Mouse (Mus musculus) stomach, embryonic 16.5 days (tissue): Measurements from ENCODE around the gene R3hdm4. TPM values are rescaled to one million over a fixed set of nuclear protein-coding genes. Genes with fewer than 3 reads are reported as not detected.

ENCODE experiments used
- ATAC-seq: fragments of 200-750 bp; cut with Nextera tagmentation; 2 replicates; pipeline ENCODE4 v1.8.0; 2017; ENCODE audit warnings: moderate number of reproducible peaks, moderate TSS enrichment; ENCODE audit not compliant: insufficient read depth, low FRiP score
- H3K27ac ChIP-seq: fragments of 300-500 bp; sonication (generic); 2 replicates; pipeline ENCODE4 v1.5.1; 2014; ENCODE audit warnings: low read length
- H3K27me3 ChIP-seq: fragments of 300-500 bp; sonication (generic); 2 replicates; pipeline ENCODE4 v1.6.1; 2014; ENCODE audit warnings: low read length, control low read depth, mixed read lengths; ENCODE audit not compliant: control insufficient read depth, insufficient read depth
- H3K36me3 ChIP-seq: fragments of 300-500 bp; sonication (generic); 2 replicates; pipeline ENCODE4 v1.6.1; 2014; ENCODE audit warnings: low read length; ENCODE audit not compliant: control insufficient read depth, insufficient read depth
- H3K4me1 ChIP-seq: fragments of 300-500 bp; sonication (generic); 2 replicates; pipeline ENCODE4 v1.6.1; 2014; ENCODE audit warnings: low read length, control low read depth, mixed read lengths; ENCODE audit not compliant: control insufficient read depth, insufficient read depth
- H3K4me2 ChIP-seq: fragments of 300-500 bp; sonication (generic); 2 replicates; pipeline ENCODE4 v1.6.1; 2014; ENCODE audit warnings: low read depth, low read length, mixed read lengths
- H3K4me3 ChIP-seq: fragments of 300-500 bp; sonication (generic); replicated peaks from 2 replicates; pipeline ENCODE4 v1.5.1; 2014; ENCODE audit warnings: mild to moderate bottlenecking, low read length
- H3K9ac ChIP-seq: fragments of 300-500 bp; sonication (generic); 2 replicates; pipeline ENCODE4 v1.6.1; 2014; ENCODE audit warnings: low read length
- H3K9me3 ChIP-seq: fragments of 300-500 bp; sonication (generic); replicated peaks from 2 replicates; pipeline ENCODE4 v1.6.1; 2016; ENCODE audit warnings: low read length, control low read depth; ENCODE audit not compliant: control insufficient read depth
- WGBS: fragments of 180-500 bp; shearing (Covaris S2); extraction: QIAGEN DNeasy Blood & Tissue Kit; methylation state at CpG from one replicate; pipeline ENCODE4 v1.1.7; 2014; 5-methylcytosine and 5-hydroxymethylcytosine counted together
- polyA plus RNA-seq: library from polyadenylated mRNA; unstranded; fragments of >200 nt; fragmentation: Nextera tagmentation; extraction: Ambion mirVana; gene quantifications from 2 replicates; pipeline ENCODE4 v1.2.1, GENCODE M21; 2015

Gene R3hdm4
- polyA plus RNA-seq: 160 and 176 TPM in 2 replicates

DNA sequence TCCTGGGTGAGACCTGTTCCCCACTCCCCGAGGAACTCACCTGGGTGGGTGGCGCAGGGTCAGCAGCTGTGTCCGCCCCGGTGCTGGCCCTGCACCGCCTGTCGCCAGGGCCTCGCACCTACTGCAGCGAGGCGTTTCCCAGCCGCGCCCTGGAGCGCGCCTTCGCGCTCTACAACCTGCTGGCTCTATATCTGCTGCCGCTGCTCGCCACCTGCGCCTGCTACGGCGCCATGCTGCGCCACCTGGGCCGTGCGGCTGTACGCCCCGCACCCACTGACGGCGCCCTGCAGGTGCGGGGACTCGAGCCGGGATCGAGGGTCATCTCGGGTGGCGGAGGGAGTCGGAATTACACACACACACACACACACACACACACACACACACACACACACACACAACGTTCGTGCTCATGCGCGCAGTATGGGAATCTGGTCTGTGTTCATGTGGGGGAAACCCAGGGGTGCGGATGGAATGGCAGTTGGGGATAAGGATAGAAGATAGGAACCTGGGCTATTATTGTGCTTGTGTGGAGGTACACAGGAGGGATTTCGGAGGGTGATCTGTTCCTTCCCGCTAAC lies at the start of gene R3hdm4:
R3hdm4 (minus strand) TSS at position 251 of the 578 bp plus-strand sequence.
- Histone ChIP-seq H3K27me3 (peaks cover 51% of the 10 kb centered on the region), H3K9me3 (no peaks in the 10 kb centered on the region), H3K36me3 (no peaks in the 10 kb centered on the region), H3K4me3 (peak within 1 kb of the TSS; percentile 28), H3K27ac (no peak within 1 kb of the TSS), H3K4me2 (peak within 1 kb of the TSS; percentile 50), H3K4me1 (peaks cover 33% of the 10 kb centered on the region), H3K9ac (peak within 1 kb of the TSS; percentile 46; the same call in 1 of the 2 replicates)
- ATAC-seq: no peak
- WGBS: 4% methylated on average over 41 of the region's 41 CpGs

DNA sequence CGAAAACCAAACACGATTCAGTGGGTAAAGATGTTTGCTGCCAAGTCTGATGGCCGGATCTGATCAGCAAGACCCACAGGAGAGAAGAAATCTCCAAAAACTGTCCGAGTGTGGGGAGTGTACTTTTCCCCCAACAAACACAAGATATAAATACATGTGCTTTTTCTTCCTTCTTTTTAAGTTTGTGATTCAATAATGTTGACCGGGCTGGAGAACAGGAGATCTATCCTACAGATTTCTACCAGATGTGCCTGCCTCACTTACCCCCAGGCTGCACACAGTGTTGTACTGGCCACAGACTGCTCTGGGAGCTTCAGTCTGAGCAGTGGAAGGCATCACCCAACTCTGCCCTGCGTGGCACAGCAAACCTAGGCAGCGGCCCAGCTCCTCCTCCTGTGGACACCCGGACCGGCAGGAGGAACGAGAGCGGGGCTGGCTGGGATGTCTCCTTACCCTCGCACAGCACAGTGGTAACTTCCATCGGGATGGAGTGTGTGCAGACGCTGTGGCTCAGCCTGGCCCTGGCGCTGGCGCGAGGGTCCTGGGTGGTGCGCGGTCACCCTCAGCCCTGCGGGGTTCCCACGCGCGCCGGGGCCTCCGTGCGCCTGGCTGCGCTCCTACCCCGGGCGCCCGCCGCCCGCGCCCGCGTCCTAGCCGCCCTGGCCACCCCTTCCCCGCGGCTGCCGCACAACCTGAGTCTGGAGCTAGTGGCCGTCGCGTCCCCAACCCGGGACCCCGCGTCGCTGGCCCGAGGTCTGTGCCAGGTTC lies 49.6 kb upstream of the R3hdm4 start, which contains the start of gene Grin3b:
Grin3b (plus strand) TSS at position 301 of the 768 bp plus-strand sequence.
- peak within 1 kb of the TSS; percentile 75 for H3K9ac ChIP-seq
- H3K36me3 ChIP-seq: peaks cover 23% of the 10 kb centered on the region
- no peak for ATAC-seq
- H3K9me3 ChIP-seq: no peaks in the 10 kb centered on the region
- H3K27ac ChIP-seq: no peak within 1 kb of the TSS
- peak within 1 kb of the TSS; percentile 50 for H3K4me3 ChIP-seq
- peak within 1 kb of the TSS; percentile 89 for H3K4me2 ChIP-seq
- H3K27me3 ChIP-seq: peaks cover 2% of the 10 kb centered on the region; the same call in 1 of the 2 replicates
- peaks cover 18% of the 10 kb centered on the region for H3K4me1 ChIP-seq
- 6% methylated on average over 45 of the region's 47 CpGs for WGBS

DNA sequence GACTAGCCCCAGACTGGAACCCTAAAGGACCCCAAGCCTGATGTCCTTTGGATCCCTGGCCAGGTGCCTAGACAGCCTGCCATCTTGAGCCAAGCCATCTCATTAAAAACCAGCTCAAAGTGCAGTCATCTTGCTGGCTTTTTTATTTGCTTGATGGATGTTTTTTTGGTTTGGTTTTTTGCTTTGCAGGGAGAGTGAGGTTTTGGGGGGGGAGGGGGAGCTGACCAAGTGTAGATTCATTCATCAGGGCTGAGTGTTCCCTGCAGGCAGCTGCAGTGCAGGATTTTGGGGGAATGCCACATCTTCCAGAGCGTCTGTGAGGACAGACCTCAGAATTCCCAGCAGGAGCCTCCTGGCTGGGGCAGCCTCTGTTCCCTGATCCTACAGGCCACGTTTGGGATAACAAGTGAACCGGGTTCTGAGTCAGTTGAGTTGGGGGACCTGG lies 48.1 kb upstream of the R3hdm4 start:
- Histone ChIP-seq H3K9ac (no peak overlapping the region), H3K36me3 (peaks cover 18% of the 10 kb centered on the region), H3K4me1 (peaks cover 18% of the 10 kb centered on the region), H3K4me2 (no peak overlapping the region), H3K27me3 (peaks cover 2% of the 10 kb centered on the region; the same call in 1 of the 2 replicates), H3K9me3 (no peaks in the 10 kb centered on the region), H3K4me3 (no peak overlapping the region), H3K27ac (0 out of 2 replicates have a peak overlapping the region, but pooled peaks have one; percentile 38)
- no peak for ATAC-seq
- WGBS: 21% methylated on average over 3 of the region's 3 CpGs

DNA sequence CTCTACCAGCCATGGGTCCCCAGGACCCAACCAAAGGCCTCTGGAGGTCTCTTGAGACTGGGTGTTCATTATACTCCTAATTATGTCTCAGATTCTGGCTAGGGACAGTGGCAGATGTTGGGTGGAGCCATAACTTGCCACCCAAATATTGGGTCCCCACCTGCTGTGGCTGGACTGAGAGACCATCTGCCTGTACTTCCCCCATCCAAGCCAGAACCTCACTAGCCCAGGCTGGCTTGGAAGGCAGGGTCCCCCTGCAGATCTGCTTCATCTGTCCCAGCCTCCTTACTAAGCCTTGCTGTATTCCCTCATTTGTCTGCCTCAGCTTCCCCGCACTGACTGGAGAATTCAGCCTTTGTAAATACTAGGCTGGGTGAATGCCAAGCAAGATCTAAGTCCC lies 47.2 kb upstream of the R3hdm4 start:
- H3K27me3 ChIP-seq: peaks cover 2% of the 10 kb centered on the region; the same call in 1 of the 2 replicates
- no peak overlapping the region for H3K4me3 ChIP-seq
- WGBS: 71% methylated on average over 1 of the region's 1 CpGs
- H3K27ac ChIP-seq: 0 out of 2 replicates have a peak overlapping the region, but pooled peaks have one; percentile 38
- no peaks in the 10 kb centered on the region for H3K9me3 ChIP-seq
- no peak overlapping the region for H3K4me2 ChIP-seq
- ATAC-seq: no peak
- peaks cover 18% of the 10 kb centered on the region for H3K36me3 ChIP-seq
- peaks cover 18% of the 10 kb centered on the region for H3K4me1 ChIP-seq
- H3K9ac ChIP-seq: no peak overlapping the region

DNA sequence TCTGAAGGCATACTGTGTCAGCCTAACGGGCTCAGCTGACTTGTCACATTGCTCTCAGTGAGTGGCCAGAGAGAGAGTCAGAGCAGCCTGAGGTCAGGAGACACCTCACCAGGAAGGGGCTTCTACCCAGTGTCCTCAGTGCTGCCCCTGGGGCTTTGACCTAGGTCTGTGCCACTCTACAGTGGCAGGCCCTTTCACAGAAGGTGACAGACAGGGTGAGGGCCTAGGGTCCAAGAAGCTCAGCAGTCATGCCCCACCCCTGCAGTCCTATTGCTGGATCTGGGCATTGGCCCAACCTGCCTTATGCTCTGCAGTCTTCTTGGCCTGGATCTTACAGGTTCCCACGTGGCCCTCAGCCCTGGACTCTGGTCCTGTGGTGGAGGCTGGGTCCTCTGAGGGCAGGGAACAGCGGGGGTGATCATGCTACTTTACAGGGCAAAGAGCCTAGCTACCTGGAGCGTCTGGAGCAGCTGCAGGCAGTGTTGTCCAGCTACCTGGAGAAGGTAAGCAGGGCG lies 45.9 kb upstream of the R3hdm4 start:
- Histone ChIP-seq H3K4me2 (no peak overlapping the region), H3K9ac (no peak overlapping the region), H3K27me3 (peaks cover 2% of the 10 kb centered on the region; the same call in 1 of the 2 replicates), H3K9me3 (no peaks in the 10 kb centered on the region), H3K4me3 (no peak overlapping the region), H3K4me1 (peaks cover 18% of the 10 kb centered on the region), H3K36me3 (peaks cover 18% of the 10 kb centered on the region), H3K27ac (no peak overlapping the region)
- 91% methylated on average over 5 of the region's 5 CpGs for WGBS
- no peak for ATAC-seq

DNA sequence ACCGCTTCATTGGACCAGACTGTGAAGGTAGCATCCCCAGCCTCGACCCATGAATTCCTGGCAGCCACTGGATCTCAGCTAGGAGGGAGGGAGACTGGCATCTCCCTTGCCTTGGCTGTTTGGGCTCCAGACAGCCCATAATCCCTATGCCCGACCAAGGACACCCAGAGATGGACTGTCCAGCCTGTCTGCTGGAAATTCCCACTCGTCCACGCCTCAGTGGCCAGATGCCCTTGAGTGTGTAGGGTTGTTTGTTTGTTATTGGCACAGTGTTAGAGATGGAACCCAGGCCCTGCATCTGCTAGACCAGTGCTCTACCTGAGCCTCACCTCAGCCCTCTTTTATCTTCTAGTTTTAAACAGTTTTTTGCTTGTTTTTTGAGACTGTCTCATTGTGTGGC lies 44.3 kb upstream of the R3hdm4 start:
- 0 out of 2 replicates have a peak, but pooled peaks cover 2% of the 10 kb centered on the region for H3K27me3 ChIP-seq
- H3K36me3 ChIP-seq: peaks cover 18% of the 10 kb centered on the region
- H3K4me2 ChIP-seq: no peak overlapping the region

DNA sequence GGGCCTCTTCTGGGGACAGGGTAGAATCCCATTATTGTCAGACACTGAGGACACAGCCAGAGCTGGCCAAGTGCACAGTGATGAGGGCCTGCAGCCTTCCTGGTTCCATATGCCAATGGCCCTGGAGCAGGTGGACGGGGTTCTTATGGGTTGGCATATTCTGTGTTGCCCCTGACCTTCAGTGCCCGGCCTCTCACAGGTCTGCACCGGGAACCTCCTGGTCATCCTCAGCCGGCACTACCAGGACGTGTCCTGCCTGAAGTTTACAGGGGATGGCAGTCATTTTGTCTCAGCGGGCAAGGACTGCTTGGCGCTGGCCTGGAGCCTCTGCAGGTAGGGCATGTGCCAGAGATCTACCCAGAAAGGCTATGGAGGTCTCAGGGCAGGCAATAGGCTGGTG lies 43.7 kb upstream of the R3hdm4 start:
- Histone ChIP-seq H3K9ac (no peak overlapping the region), H3K27ac (no peak overlapping the region), H3K36me3 (peaks cover 18% of the 10 kb centered on the region), H3K4me2 (no peak overlapping the region), H3K4me1 (peaks cover 14% of the 10 kb centered on the region), H3K27me3 (0 out of 2 replicates have a peak, but pooled peaks cover under 1% of the 10 kb centered on the region), H3K9me3 (no peaks in the 10 kb centered on the region), H3K4me3 (no peak overlapping the region)
- WGBS: 92% methylated on average over 7 of the region's 7 CpGs
- ATAC-seq: no peak

More for the DNA sequence above, 44.3 kb upstream of the R3hdm4 start:
- ATAC-seq: no peak
- no peaks in the 10 kb centered on the region for H3K9me3 ChIP-seq
- H3K4me3 ChIP-seq: no peak overlapping the region
- 89% methylated on average over 5 of the region's 5 CpGs for WGBS
- no peak overlapping the region for H3K9ac ChIP-seq
- H3K27ac ChIP-seq: no peak overlapping the region
- H3K4me1 ChIP-seq: peaks cover 14% of the 10 kb centered on the region

DNA sequence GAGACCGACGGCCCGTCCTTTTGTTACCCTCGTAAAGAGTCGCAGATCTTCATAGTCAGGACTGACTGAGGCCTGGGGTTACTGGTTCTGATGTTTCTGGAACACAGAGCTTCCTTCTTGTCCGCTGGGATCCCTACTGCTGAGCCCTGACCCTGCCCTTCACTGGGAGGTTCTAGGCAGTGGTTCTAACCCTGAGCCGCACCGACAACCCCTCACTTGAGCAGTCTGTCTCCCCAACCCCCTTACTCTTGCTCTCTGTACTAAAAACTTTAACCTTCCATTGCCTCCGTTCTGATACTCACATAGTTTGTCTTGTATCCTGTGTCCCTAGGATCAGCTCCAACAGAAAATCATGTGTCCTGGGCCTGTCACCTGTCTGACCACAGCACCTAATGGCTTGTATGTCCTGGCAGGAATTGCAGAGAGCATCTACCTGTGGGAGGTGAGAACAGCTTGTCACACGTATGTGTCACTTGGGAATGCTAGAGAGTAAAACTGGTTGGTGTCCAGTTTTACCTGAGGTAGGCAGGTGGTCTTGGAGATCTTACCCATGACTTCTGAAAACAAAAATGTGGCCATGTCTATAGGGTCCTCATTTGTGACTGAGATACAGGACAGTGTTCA lies 39.8 kb upstream of the R3hdm4 start:
- H3K27me3 ChIP-seq: no peaks in the 10 kb centered on the region
- H3K9me3 ChIP-seq: no peaks in the 10 kb centered on the region
- no peak overlapping the region for H3K27ac ChIP-seq
- peak overlapping the region; percentile 68 for H3K4me2 ChIP-seq
- WGBS: 14% methylated on average over 10 of the region's 10 CpGs
- peak overlapping the region; percentile 96 for H3K4me3 ChIP-seq
- peaks cover 7% of the 10 kb centered on the region for H3K4me1 ChIP-seq
- H3K9ac ChIP-seq: peak overlapping the region; percentile 92
- no peak for ATAC-seq
- peaks cover 1% of the 10 kb centered on the region for H3K36me3 ChIP-seq
